Mouse (Mus musculus) E14TG2a.4 (cell line): ENCODE data around the gene Smad6.

ENCODE experiments used
- CTCF ChIP-seq: conservative IDR thresholded peaks from 2 replicates; pipeline ENCODE4 v1.5.1; 2014; ENCODE audit warnings: low read length
- NANOG ChIP-seq: IDR thresholded peaks from 2 replicates; pipeline ENCODE4 v1.6.1; 2014; ENCODE audit warnings: borderline replicate concordance, low read length, mixed read lengths

DNA sequence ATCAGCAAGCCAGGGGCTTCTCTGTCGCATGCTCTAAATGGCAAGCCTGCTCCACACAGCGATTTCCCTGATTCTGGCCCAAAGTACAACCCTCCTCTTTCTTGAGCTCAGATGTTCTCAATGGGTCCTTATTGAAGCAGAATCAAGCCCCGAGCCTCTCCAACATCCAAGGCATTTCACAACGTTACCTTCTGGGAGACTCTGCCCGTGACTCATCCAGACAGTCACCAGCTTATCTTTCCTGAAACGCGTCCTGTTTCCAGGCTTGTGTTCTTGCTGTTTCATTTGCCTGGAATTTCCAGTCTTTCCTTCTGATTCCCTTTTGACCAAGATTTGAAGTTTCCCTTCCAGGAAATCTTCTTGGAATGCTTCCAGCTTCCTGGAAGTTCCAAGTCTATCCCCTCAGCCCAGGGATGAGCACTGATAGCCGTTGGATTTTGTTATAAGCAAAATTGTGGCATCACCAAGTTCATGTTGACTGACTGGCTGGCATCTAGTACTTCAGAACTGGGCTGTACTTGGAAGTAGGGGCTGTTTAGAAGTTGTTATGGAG, 28.7 kb upstream of the Smad6 start:
- TF ChIP-seq CTCF (no peak), NANOG (no peak)
